Mouse (Mus musculus) embryonic facial prominence, embryonic 13.5 days (tissue): ENCODE measurements at regions not wholly inside any gene's neighbourhood (a gene's known extent, or its start where the extent isn't known, plus 50 kb on each side); places are given as distances from the start of the nearest gene placed in this dataset.

Experiments used
- ATAC-seq: fragments of 200-750 bp; cut with Nextera tagmentation; 2 replicates; pipeline ENCODE4 v1.8.0; 2017; ENCODE audit warnings: low read depth; ENCODE audit not compliant: insufficient number of reproducible peaks, insufficient read depth, low FRiP score, low TSS enrichment
- H3K27ac ChIP-seq: fragments of 300-500 bp; sonication (generic); 2 replicates; pipeline ENCODE4 v1.5.1; 2015; ENCODE audit warnings: moderate library complexity, mild to moderate bottlenecking, inconsistent platforms
- H3K27me3 ChIP-seq: fragments of 300-500 bp; sonication (generic); 2 replicates; pipeline ENCODE4 v1.6.1; 2015; ENCODE audit warnings: mild to moderate bottlenecking, inconsistent platforms
- H3K36me3 ChIP-seq: fragments of 300-500 bp; sonication (generic); 2 replicates; pipeline ENCODE4 v1.6.1; 2015; ENCODE audit warnings: mild to moderate bottlenecking, inconsistent platforms
- H3K4me1 ChIP-seq: fragments of 300-500 bp; sonication (generic); 2 replicates; pipeline ENCODE4 v1.6.1; 2015; ENCODE audit warnings: inconsistent platforms
- H3K4me2 ChIP-seq: fragments of 300-500 bp; sonication (generic); 2 replicates; pipeline ENCODE4 v1.6.1; 2015; ENCODE audit warnings: moderate library complexity, mild to moderate bottlenecking, inconsistent platforms
- H3K4me3 ChIP-seq: fragments of 300-500 bp; sonication (generic); 2 replicates; pipeline ENCODE4 v1.5.1; 2015; ENCODE audit warnings: mild to moderate bottlenecking, inconsistent platforms
- H3K9ac ChIP-seq: fragments of 300-500 bp; sonication (generic); 2 replicates; pipeline ENCODE4 v1.6.1; 2015; ENCODE audit warnings: mild to moderate bottlenecking, inconsistent platforms
- H3K9me3 ChIP-seq: fragments of 300-500 bp; sonication (generic); 2 replicates; pipeline ENCODE4 v1.6.1; 2016; ENCODE audit warnings: inconsistent platforms
- WGBS: fragments of 180-500 bp; shearing (Covaris S2); methylation state at CpG from one replicate; pipeline ENCODE4 v1.1.7; 2015; ENCODE audit warnings: mixed read lengths; 5-methylcytosine and 5-hydroxymethylcytosine counted together

- Histone ChIP-seq H3K4me3 (no peak overlapping the region), H3K27ac (no peak overlapping the region), H3K9ac (no peak overlapping the region), H3K4me1 (peaks cover 13% of the 10 kb centered on the region), H3K4me2 (no peak overlapping the region), H3K36me3 (no peaks in the 10 kb centered on the region), H3K27me3 (no peaks in the 10 kb centered on the region), H3K9me3 (no peaks in the 10 kb centered on the region)
- WGBS = 88% methylated on average over 5 of the region's 5 CpGs
- no peak for ATAC-seq
Measured at GRCm38 (mm10) chr1:177645897-177646535, 83.6 kb upstream of the 1700016C15Rik start.

- WGBS = 87% methylated on average over 1 of the region's 1 CpGs
- no peak for ATAC-seq
Measured at GRCm38 (mm10) chr1:177647876-177648275, 81.7 kb upstream of the 1700016C15Rik start.

DNA sequence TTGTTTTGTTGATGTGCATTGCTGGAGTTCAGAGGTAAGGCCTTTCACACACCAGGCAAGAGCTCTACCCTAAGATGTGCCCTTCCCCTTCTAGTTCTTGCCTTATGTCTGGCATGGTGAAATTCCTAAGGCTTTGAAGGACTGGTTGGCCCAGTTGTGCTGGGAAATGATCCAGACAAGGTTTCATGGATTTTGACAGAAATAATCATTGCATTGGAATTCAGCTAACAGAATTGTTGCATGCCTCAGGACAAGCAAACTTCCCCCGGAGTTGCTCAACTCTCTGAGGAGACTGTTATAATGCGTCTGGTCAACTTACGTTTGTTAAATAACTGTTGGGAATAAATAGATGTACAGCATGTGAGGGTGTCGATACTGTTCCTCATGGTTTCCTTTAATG lies 80.6 kb upstream of the 1700016C15Rik start:
- Histone ChIP-seq H3K27ac (no peak overlapping the region), H3K27me3 (no peaks in the 10 kb centered on the region), H3K4me3 (no peak overlapping the region), H3K36me3 (no peaks in the 10 kb centered on the region), H3K4me1 (peaks cover 12% of the 10 kb centered on the region), H3K9me3 (no peaks in the 10 kb centered on the region), H3K4me2 (no peak overlapping the region), H3K9ac (no peak overlapping the region)
- WGBS = 56% methylated on average over 4 of the region's 4 CpGs
- ATAC-seq = no peak

More at GRCm38 (mm10) chr1:177647876-177648275, 81.7 kb upstream of the 1700016C15Rik start:
- Histone ChIP-seq H3K27me3 (no peaks in the 10 kb centered on the region), H3K4me3 (no peak overlapping the region), H3K9ac (no peak overlapping the region), H3K9me3 (no peaks in the 10 kb centered on the region), H3K36me3 (no peaks in the 10 kb centered on the region), H3K4me2 (no peak overlapping the region), H3K4me1 (peaks cover 12% of the 10 kb centered on the region), H3K27ac (no peak overlapping the region)

DNA sequence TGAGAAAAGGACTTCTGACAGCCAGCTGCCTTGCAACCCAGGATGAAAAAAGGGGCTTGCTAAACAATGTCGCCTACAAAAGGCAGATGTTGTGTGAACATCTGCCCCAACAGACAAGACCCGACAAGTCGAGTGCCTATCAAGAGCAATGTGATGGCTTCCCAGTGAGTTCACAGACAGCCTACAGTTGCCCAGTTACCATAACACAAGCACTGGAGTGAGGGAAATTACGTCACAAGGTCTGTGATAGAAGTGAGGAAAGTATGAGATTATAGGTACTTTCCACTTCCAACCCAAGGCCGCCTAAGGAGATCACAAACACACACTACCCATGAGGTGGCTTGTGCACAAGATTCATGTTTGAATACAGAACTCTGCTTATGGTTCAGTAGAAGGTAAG lies 78.4 kb upstream of the 1700016C15Rik start:
- H3K36me3 ChIP-seq = no peaks in the 10 kb centered on the region
- H3K27ac ChIP-seq = no peak overlapping the region
- WGBS = 67% methylated on average over 5 of the region's 5 CpGs
- H3K9ac ChIP-seq = no peak overlapping the region
- H3K4me3 ChIP-seq = no peak overlapping the region
- no peaks in the 10 kb centered on the region for H3K9me3 ChIP-seq
- H3K4me2 ChIP-seq = no peak overlapping the region
- no peaks in the 10 kb centered on the region for H3K27me3 ChIP-seq
- no peak for ATAC-seq
- peaks cover 12% of the 10 kb centered on the region for H3K4me1 ChIP-seq

DNA sequence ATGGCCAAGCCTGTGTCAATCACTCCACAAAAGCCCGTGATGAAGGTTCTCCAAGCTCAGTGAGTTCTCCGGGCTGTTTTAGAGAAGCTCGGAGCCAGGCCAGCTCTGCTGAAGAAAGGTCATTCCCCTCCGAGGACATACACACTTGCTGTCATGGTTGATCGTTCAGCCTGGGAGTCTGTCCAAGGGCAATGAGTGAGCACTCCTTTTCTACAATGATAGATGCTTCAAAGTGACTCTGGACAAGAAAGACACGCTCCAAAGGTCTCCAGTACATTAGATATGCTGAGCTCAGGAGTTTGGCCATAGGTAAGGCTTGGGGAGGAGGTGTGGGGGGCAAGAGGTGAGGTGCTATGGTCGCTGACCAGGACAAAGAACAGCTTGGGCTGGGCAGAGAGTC lies 66.5 kb upstream of the 1700016C15Rik start:
- no peak overlapping the region for H3K4me3 ChIP-seq
- H3K27me3 ChIP-seq = no peaks in the 10 kb centered on the region
- 83% methylated on average over 7 of the region's 7 CpGs for WGBS
- H3K9me3 ChIP-seq = no peaks in the 10 kb centered on the region
- H3K36me3 ChIP-seq = no peaks in the 10 kb centered on the region
- H3K9ac ChIP-seq = no peak overlapping the region
- ATAC-seq = no peak
- H3K27ac ChIP-seq = no peak overlapping the region
- H3K4me2 ChIP-seq = no peak overlapping the region
- no peaks in the 10 kb centered on the region for H3K4me1 ChIP-seq

GRCm38 (mm10) chr1:177667041-177667791 lies 62.4 kb upstream of the 1700016C15Rik start:
- Histone ChIP-seq H3K9me3 (no peaks in the 10 kb centered on the region), H3K27me3 (no peaks in the 10 kb centered on the region), H3K36me3 (no peaks in the 10 kb centered on the region), H3K9ac (no peak overlapping the region), H3K4me1 (peaks cover 8% of the 10 kb centered on the region; the same call in 1 of the 2 replicates), H3K4me3 (no peak overlapping the region), H3K4me2 (no peak overlapping the region), H3K27ac (no peak overlapping the region)
- WGBS = 85% methylated on average over 8 of the region's 8 CpGs
- ATAC-seq = no peak

GRCm38 (mm10) chr1:177670576-177670975 lies 59.0 kb upstream of the 1700016C15Rik start:
- peaks cover 8% of the 10 kb centered on the region; the same call in 1 of the 2 replicates for H3K4me1 ChIP-seq
- no peak overlapping the region for H3K4me3 ChIP-seq

GRCm38 (mm10) chr1:177676657-177677056 lies 53.0 kb upstream of the 1700016C15Rik start:
- Histone ChIP-seq H3K4me2 (no peak overlapping the region), H3K4me1 (no peaks in the 10 kb centered on the region), H3K36me3 (no peaks in the 10 kb centered on the region), H3K9ac (no peak overlapping the region), H3K27ac (no peak overlapping the region), H3K27me3 (no peaks in the 10 kb centered on the region), H3K4me3 (no peak overlapping the region), H3K9me3 (no peaks in the 10 kb centered on the region)
- ATAC-seq = no peak
- 87% methylated on average over 5 of the region's 5 CpGs for WGBS

More at GRCm38 (mm10) chr1:177670576-177670975, 59.0 kb upstream of the 1700016C15Rik start:
- no peaks in the 10 kb centered on the region for H3K9me3 ChIP-seq
- H3K36me3 ChIP-seq = no peaks in the 10 kb centered on the region
- H3K9ac ChIP-seq = no peak overlapping the region
- H3K27me3 ChIP-seq = no peaks in the 10 kb centered on the region
- no peak overlapping the region for H3K4me2 ChIP-seq
- ATAC-seq = no peak
- H3K27ac ChIP-seq = no peak overlapping the region
- 87% methylated on average over 1 of the region's 1 CpGs for whole genome bisulfite sequencing

DNA sequence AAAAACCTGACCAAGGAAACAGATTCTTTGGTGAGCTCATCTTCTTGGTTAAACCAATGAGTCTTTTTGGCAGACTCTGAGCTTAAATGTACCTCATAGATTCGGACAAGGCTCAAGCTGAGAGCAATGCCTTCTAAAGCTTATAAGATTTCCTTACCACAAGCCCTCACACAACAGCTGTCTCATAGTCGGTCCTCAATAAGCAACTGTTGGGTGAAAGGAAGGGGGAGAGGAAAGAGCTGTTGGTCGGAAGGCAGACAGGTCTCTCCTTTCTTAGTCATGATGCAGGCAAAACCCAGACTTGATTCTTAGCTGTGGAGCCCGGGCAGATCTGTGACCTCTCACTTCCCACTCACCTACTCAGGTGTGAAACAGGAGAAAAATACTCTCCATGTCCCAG lies 50.8 kb upstream of the 1700016C15Rik start:
- 85% methylated on average over 4 of the region's 4 CpGs for WGBS
- ATAC-seq = no peak
- Histone ChIP-seq H3K9me3 (no peaks in the 10 kb centered on the region), H3K9ac (no peak overlapping the region), H3K4me2 (no peak overlapping the region), H3K27me3 (0 out of 2 replicates have a peak, but pooled peaks cover 7% of the 10 kb centered on the region), H3K4me1 (peaks cover 1% of the 10 kb centered on the region; the same call in 1 of the 2 replicates), H3K27ac (no peak overlapping the region), H3K36me3 (no peaks in the 10 kb centered on the region), H3K4me3 (no peak overlapping the region)
